Mouse (Mus musculus) thymus, postnatal 14 days (tissue): Measurements from ENCODE around the gene Fitm2.
A peak's percentile ranks its signal among the peaks of the same experiment; 100 is the strongest.

Experiments
- DNase-seq: peaks from one replicate; pipeline ENCODE4 v3.0.0; 2021

Fitm2 gene

DNA sequence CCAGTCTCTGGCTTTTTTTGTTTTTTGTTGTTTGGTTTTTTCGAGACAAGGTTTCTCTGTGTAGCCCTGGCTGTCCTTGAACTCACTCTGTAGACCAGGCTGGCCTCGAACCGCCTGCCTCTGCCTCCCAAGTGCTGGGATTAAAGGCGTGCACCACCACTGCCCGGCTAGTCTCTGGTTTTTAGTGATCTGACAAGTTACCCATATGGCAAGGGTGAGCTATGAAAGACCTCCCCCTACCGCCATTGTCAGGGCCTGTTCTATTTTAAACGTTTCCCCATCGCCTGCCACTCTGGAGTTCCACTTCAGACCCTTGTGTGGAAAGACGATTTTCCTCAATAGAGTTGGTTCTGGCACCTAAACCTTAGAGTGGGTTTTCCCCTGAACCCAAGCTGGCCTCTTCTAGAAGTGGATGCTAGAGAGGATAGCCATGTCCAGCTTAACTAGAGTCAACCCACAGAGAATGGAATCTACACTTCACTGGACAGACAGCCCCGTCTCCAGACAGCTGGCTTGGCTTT is 52.0 kb downstream of the Fitm2 start:
- peak; percentile 20 for DNase-seq

GRCm38 (mm10) chr2:163419346-163420045 is 52.9 kb downstream of the Fitm2 start:
- peak; percentile 99 for DNase-seq

GRCm38 (mm10) chr2:163418841-163419345 is 53.5 kb downstream of the Fitm2 start:
- DNase-seq: no peak

DNA sequence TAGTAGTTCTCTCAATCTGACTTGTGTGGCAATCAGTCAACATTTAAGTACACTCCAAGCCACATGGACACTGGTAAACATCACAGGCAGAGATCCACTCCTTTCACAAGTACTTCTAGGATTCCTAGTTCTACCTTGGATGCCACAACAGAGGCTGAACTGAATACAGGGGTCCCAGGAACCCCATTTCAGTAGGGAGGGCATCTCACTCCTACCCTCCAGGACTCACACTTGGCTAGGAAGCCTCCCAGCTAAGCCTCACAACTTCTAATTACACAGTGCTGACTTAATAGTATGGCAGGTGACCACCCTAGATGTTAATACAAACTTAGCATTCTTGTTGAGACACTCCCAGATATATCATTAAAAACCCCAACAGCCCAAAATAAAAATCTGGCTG is 54.6 kb downstream of the Fitm2 start:
- no peak for DNase-seq

- DNase-seq: no peak
These were observed 55.4 kb downstream of the Fitm2 start for GRCm38 (mm10) chr2:163417026-163417425.
